Mouse (Mus musculus) spleen, postnatal 4 days (tissue): ENCODE results near the gene Nbeal2.

ENCODE experiments used
- DNase-seq, 2 experiments: peaks; one replicate each; pipeline ENCODE4 v3.0.0; 2022; ENCODE audit warnings: low spot score in 2 of 2

The Nbeal2 gene

DNA sequence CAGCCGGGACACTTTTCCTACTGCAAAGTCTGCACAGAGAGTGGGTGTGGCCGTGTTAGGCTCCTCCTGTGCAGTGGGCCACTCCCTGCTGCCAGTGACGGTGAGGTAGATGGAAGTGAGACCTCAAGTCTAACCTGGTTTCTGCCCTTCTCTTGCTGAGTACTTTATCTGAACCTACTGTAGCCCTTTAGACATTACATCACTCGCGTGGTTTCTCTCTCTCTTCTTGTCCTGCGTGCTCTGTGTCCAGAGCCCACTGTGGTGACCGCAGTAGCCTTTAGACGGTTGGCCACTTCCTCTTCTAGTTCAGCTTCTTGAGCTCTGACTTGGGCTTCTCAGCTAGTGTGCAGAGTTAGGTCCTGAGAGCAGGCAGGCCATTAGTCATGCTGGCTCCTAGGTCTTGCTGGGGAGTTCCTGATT lies 22.5 kb upstream of the Nbeal2 start:
- peak in 1 of 2 experiments; percentile 43 for DNase-seq

DNA sequence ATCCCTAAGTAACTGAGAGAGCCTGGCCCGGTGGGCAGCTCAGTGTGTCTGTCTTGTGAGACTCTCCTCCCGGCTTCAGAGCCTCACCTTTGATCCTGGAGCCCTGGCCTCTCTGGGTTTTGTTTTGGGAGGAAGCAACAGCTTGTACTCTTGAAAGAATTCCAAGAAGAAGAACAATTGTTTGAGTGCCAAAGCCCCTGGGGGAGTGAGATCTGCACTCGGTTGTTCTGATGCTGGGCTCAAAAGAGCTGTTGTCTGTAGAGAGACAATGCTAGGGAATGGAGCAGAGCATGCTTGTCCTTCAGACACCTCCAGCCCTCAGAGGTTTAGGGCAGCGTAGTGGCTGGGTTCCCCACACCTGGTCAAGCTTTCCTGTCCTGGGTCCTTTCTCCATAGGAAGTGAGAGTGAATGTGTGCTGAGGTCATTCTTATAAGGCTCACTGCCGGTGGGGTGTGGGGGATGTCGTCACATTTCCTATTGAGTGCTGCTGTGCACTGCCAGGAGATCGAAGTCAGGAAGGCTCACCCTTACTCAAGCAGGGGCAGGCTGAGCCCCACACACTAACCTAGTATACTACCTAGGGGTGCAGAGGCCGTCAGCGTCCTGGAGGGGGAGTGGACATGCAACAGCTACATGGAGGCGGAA lies 19.3 kb upstream of the Nbeal2 start:
- no peak for DNase-seq

DNA sequence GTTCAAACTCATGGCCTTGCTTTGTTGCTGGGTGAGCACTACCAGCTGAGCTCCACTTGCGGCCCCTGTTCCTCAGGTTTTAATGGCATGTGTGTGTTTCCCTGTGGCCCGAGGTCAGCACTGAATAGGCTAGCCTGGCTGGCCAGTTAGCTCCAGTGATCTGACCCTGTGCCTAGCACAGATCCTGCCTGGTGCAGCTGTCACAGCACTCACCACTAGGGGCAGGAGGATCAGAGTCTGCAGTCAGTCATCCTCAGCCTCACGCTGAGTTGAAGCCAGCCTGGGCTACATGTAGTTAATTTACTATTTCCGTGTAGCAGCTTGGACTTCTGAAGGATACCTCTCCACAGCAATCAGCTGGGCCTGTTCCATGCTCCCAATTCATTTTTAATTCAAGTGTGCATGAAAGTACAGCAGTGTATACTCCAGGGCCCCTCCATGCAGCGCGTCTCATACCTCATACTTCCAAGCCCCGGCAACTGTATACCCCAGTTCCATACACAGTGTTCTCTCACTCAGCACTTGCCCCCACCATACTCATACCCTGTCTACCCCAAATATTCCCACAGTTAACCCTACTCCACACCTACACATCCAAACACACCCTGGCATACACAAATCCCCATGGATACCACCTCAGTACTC lies 18.6 kb upstream of the Nbeal2 start:
- DNase-seq: peak; percentile 54 to 73

DNA sequence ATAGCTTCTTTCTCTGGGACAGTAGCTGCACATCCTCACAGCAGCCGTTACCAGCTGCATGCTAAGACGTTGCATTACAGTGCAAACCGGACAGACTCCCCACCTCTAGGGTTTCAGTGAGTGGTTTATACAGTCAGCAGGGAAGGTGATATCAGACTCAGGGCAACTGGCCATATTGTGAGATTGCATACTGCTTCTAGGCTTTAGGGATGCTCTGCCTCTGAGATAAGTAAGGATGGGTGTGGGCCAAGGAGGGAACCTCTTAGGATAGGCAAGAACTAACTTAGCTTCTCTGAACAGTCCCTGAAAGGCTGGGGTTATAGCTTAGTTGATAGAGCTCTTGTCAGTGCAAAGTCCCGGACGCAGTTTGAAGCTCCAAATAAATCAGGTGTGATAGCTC lies 15.8 kb upstream of the Nbeal2 start:
- DNase-seq: no peak

DNA sequence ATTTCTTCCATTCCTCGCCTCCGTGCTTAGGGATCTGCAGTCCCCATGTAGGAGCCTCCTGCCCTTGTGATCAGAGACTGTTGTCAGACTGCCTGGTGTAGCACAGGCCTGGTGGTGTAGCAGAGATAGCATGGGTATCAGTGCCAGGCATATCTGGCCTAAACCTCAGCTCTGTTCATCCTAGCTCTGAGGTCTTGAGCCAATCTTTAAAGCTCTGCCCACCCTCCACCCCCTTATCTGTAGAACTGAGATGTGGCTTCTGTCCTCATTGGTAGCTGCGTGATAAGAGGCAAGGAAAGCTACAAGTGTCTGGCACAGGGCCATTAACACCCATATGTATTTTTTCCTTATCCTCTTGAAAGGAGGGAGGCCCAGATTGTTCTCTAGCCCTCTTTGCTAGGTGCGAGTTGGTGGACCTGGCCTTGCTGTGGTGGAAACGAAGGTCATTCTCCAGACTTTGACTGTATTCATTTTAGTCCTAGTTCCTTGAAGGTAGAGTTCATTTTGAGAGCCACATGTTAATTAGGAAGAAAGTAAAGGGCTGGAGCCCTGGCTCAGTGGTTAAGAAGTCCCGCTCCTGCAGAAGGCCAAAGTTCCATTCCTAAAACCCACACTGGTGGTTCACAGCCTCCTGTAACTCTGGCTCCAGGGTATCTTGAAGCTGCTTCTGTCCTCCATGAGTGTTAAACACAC lies 14.8 kb upstream of the Nbeal2 start:
- DNase-seq: no peak

DNA sequence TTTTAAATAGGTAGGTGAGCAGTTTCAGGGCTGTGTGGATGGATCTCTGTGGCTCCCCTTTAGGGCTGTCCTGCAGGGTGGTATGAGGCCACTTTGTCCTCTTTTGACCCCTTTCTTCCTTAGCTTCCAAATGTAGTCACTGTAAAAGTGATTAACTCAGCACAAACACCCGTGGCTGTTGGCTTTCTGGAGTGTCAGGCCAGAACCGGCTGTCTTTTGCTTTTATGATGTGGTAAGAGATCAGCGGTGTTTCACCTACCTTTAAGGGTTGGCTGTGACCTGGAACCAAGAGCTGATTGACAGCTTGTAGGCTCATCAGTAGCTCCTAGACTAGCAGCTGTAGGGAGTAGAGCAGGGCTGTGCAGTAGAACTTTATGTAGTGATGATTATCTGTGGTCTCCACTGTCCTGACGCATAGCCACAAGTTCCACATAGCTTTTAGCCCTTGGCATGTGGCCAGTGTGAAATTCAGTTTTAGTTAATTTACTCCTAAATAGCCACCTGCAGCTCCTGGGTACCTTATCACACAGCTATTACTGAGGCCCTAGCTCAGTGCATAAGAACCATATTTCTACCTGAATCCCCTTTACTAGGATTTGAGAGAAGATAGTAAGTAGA lies 13.4 kb upstream of the Nbeal2 start:
- no peak for DNase-seq

DNA sequence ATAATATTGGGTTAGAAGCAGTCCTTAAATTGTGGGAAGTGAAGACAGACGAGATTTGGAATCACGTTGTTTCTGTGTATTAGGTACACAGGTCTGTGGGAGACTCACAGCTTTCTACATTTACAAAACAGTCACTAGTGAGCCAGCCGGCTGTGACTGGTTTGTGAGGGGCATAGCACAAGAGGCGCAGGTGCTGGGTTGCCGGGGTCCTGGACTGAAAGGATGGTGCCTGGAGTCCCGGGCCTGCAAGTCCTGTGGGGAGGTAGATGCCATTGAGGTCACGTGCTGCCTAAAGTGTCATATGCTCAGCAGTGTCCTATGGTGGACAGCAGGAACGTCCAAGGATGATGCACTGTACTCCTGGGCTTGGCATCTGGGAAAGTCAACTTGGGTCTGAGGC lies 12.4 kb upstream of the Nbeal2 start:
- no peak for DNase-seq

DNA sequence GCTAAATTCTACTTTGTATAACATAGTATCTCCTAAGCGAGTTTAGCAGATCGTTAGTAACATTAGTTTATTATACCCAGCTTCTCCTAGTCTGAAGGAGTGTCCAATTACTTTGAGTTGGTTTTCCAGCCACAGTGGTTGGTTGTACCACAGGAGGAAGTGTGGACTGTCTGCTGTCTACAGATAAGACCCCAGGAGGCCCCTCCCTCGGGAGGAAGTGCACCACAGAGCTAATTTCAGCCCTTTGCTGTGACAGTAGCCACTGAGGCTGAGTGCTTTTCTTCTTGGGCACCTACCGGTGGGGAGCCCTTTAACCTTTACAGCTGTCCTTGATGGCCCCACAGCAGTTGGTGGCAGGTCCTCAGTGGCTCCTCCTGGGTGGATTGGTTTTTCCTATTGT lies 12.0 kb upstream of the Nbeal2 start:
- DNase-seq: peak; percentile 77 to 79

DNA sequence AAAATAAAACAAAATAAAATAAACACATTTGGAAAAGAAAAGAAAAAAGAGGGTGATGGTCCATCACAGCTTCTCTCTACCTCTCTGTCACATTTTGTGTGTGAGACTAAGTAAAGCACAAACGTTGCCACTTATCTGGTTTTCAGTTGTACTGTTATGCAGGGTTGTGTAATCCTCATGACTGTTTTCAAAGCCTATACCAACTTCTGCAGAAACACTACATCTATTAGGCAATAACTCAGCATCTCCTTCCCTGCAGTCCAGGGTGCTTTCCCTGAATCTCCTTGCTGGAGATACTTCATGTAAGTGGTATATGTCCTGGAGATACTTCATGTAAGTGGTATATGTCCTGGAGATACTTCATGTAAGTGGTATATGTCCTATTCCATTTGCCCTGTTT lies 8.9 kb upstream of the Nbeal2 start:
- no peak for DNase-seq

DNA sequence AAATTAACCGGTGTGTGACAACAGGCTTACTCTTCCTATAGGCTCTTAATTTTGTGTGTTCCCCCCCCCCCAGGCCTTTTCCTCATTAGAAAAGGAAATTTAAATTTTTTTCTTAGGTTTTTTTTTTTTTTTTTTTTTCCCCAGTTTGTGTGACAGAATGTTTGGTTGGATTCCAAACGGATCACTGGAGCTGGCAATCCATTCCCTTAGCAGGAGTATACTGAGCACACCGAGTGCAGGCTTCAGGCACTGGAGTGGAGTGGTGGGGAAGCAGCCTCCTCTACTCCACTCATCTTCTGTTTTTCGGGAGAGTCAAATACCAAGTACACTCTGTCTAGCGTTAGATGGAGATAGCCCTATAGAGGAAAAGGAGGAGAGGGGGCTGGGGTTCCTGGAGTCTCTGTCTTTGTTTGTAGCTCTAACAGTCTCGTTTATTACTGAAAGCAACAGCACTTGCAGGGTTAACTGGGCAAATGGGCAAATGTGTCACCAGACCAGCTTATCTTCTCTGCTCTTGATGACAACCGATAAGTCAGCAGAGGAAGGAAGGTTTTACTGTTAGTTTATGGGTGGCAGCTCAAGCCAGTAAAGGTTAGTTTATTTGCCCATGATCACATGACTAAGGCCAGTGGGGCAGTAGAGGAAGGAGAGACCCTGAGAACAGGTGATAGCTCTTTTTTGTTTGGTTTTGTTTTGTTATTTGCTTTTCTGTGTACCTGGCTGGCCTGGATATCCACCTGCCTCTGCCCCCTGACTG lies 7.1 kb upstream of the Nbeal2 start:
- no peak for DNase-seq

DNA sequence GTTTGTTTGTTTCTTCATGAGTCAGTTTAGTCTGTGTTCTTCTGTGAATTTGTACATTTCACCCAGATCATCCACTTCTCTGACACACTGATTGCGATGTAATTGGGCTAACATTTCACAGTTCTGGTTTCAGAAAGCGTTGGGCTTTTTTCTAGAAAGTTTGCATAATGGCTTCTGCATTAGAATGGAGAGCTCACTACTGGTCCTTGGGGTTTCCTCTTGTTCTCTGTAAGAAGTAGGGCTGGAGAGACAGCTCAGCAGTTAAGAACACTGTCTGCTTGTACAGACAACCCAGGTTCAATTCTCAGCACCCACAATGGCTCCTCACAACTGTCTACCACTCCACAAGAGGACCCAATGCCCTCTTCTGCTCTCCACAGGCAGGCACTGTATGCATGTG lies 6.2 kb upstream of the Nbeal2 start:
- no peak for DNase-seq

DNA sequence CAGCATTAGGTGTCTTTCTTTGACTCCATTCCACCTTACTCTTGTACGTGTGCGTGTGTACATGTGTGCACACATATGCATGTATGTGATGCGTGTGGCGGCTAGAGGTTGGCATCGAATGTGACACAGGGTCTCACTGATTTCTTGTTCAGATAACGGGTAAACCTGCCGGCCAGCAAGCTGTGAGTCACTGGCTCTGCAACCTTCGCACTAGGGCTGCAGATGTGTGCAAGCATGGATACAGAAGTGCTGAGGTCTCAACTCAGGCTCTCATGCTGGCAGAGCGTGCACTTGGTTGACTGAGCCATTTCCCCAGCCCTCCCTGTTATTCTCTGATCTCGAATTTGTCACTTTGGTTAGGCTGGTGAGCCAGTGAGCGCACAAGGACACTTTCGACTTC lies 5.6 kb upstream of the Nbeal2 start:
- DNase-seq: no peak

DNA sequence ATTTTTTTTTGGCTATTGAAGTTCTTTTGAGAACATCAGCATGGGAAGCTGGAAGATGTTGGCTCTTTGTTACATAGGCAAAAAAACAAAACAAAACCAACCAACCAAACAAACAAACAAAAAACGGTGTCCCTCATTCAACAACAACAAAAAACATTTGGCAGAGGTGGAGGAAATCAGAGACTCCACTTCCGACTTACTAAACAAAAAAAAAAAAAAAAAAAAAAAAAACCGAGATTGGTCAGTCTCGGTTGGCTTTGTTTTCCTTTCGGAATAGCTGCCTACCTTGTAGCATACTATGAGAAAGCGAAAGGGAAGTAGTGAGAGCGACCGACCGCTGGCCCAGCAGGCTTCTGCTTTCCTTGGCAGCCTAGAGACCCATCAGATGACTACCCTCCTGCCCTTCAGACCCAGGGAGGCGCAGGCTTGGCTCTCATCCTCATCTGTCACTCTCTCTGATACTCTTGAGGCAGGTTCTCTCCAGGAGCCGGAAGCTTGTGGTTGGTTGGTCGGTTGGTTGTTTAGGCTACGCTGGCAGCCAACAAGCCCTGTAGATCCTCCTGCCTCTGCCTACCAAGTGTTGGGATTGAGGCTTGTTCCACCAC lies 3.6 kb upstream of the Nbeal2 start:
- DNase-seq: peak in 1 of 2 experiments; percentile 54

DNA sequence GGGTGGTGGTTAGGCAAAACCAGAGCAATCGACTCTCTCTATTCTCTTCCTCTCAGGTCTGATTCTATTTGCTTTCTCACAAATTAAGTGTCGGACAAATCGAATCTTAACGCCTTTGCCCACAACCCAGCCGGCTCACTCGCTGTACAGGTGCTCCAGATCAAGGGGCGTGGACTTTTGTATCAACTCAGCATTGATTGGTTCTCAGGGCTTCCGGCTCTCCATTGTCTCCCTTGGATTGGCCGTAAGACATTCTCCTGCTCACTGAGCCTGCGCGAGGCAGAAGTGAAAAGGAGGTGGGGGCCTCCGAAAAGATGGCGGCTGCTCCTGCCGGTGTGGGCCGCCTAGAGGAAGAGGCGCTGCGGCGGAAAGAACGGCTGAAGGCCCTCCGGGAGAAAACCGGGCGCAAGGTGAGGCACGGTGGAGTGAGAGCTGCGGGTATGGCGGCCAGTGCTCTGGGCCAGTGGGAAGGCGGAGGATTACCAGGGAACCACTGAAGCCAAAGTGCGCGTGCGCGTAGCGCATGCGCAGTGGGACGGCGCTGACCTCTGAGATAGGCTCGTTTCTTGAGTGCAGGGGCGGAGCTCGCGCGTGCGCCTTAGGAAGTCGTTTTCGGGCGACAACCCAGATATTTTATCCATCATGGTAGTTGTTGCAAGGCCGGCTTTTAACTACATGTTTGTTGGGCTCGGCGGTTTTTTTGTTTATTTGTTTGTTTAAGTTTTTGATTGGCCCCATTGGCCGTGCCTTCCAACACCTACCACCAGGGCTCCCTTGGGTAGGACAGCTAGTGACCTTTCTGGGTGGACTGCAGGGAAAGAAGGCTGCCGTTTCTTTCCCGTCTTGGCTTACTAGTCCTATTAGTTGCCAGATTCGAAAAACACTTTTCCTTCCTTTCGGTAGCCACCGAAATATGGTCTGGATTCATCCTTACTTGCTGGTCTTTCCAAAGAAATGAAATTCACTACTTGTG lies 2.6 kb upstream of the Nbeal2 start, which contains the start of gene Ccdc12:
Gene Ccdc12 (plus strand): TSS at position 255 of the 973 bp plus-strand sequence.
- DNase-seq: peak; percentile 94 to 98

DNA sequence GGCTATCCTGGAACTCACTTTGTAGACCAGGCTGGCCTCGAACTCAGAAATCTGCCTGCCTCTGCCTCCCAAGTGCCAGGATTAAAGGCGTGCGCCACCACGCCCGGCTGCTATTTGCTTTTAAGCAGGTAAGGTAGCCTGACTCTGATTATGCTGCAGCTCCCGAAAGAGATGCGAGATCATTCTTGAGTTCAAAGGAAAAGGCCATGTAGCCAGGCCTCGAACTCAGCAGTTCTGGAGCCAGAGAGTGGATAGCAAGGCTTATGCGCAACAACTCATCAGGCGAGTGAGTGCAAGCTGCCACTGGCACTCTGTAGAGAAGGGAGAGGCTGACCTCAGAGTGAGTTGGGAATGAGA lies 1.7 kb upstream of the Nbeal2 start:
- DNase-seq: no peak

DNA sequence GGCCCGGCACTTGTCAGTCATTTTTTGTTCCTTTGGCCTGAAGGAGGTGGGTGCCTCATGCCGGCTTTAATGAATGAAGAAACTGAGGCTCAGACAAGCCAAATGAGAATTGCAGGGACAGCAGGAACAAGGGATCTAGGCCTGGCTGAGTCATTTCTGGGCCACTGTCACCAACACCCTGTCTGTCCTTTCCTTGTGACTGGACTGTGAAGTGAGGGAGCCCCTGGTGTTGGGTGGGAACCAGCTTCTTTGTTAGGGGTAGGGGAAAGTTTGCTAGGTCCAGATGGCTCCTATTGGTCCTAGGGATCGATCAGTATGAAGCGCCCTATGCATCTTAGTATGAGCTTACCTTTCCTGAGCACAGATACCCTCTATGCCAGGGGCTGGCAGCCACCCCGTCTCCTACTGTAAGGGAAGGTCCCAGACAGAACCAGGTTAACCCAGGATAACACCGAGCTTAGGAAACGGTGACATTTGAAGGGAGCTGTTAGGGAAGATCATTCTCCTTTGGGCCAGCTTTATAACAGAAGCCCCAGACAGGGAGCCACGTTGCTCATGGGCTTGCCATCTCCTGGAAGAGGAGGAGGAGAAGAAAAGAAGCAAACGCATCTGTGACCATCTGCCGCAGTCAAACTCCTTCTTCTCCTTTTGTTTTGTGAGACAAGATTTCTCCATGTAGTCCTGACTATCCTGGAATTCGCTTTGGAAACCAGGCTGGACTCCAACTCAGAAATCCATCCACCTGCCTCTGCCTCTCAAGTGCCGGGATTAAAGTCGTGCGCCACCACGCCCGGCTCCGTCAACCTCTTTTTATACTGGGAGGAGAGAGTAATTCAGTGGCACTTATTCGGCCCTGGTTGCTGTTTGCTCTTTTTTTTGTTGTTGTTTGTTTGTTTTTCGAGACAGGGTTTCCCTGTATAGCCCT lies 1.0 kb upstream of the Nbeal2 start:
- DNase-seq: no peak

DNA sequence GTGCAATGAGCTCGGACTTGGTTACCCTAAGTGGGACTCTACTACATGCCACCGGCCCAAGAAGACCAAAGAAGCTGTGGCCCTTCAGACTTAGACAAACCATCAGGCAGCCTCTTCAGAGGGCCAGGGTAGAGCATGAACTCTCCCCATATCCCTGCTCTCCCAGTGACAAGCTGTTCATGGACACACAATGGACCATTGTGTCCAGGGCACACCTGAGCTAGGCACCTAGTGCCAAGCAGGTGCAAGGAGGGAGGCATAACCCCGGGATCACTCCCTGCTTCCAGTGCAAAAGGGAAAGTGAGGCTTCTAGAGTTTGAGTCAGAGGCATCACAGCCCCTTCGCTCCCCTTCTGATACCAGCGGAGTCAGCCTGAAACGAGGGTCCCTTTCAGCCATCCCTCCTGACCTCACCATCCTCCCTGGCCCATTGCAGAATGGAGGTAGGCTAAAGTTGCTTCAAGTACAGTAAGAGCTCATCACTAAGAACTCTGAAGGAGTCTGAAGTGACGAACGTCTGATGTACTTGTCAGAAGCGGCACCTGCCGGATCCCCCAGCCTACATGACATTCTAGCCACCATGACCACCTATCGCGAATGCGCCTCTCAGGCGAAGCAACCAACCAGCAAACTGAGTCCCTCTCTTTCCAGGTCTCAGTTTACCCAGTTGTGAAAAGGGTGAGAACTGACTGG lies 852 bp downstream of the Nbeal2 start:
- DNase-seq: no peak

DNA sequence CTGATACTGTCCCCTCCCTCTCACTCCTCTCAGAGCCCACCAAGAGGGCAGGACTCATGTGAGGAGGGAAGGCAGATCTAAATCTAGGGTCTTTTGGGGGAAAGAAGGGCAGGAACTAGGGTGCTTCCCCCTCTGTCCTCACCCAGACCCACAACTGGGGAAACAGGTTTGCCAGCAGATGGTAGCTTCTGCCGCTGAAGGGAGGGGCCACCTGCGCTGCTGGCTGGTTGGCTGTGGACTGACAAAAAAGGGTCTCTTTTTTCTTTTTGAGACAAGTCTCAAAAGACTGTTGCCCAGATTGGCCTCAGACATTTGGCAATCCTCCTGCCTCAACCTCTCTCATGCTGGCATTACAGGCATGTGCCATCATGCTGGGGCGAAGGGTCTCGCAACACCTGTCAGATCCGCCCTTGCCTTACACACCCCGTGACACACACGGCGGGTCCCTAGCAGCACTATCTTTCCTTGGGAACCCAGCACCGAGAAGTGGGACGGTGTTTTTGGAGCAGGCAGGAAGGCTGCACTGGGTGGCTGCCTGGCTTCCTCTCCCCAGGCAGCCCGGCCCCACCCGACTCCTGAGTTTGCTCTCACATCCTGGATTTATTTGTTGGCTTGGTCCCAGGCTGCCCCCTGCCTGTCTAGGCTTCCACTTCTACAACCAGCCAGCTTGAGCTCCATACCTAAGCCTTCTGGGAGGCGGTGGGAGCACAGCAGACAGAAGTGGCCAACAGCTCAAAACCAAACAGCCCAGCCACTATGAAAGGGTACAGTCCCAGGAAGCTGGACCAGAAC lies 1.8 kb downstream of the Nbeal2 start:
- no peak for DNase-seq
